Mouse (Mus musculus) midbrain, postnatal 0 days (tissue): ENCODE measurements around the gene Slc25a16. TPM values are rescaled to one million over a fixed set of nuclear protein-coding genes. Genes with fewer than 3 reads are reported as not detected.

Experiments used
- ATAC-seq: fragments of 200-750 bp; cut with Nextera tagmentation; 2 replicates; pipeline ENCODE4 v1.8.0; 2017; ENCODE audit warnings: moderate number of reproducible peaks, mild to moderate bottlenecking, moderate TSS enrichment, moderate library complexity; ENCODE audit not compliant: low FRiP score
- DNase-seq: peaks from one replicate; pipeline ENCODE4 v3.0.0-alpha.2; 2015; ENCODE audit warnings: low spot score
- H3K27ac ChIP-seq: fragments of 300-500 bp; sonication (generic); 2 replicates; pipeline ENCODE4 v1.5.1; 2014; ENCODE audit warnings: low read depth, mild to moderate bottlenecking, low read length, mixed read lengths
- H3K27me3 ChIP-seq: fragments of 300-500 bp; sonication (generic); 2 replicates; pipeline ENCODE4 v1.6.1; 2014; ENCODE audit warnings: low read length, control low read depth, mixed read lengths; ENCODE audit not compliant: insufficient read depth
- H3K36me3 ChIP-seq: fragments of 300-500 bp; sonication (generic); 2 replicates; pipeline ENCODE4 v1.6.1; 2014; ENCODE audit warnings: low read length, control low read depth, mixed read lengths; ENCODE audit not compliant: insufficient read depth
- H3K4me1 ChIP-seq: fragments of 300-500 bp; sonication (generic); 2 replicates; pipeline ENCODE4 v1.6.1; 2014; ENCODE audit warnings: mild to moderate bottlenecking, control low read depth, antibody characterized with exemption, low read length, mixed read lengths; ENCODE audit not compliant: insufficient read depth
- H3K4me2 ChIP-seq: fragments of 300-500 bp; sonication (generic); 2 replicates; pipeline ENCODE4 v1.6.1; 2014; ENCODE audit warnings: low read depth, mild to moderate bottlenecking, low read length, mixed read lengths; ENCODE audit not compliant: poor library complexity, severe bottlenecking
- H3K4me3 ChIP-seq: fragments of 300-500 bp; sonication (generic); 2 replicates; pipeline ENCODE4 v1.5.1; 2014; ENCODE audit warnings: low read depth, mild to moderate bottlenecking, low read length, moderate library complexity
- H3K9ac ChIP-seq: fragments of 300-500 bp; sonication (generic); replicated peaks from 2 replicates; pipeline ENCODE4 v1.6.1; 2014; ENCODE audit warnings: mild to moderate bottlenecking, low read length, moderate library complexity, mixed read lengths; ENCODE audit not compliant: poor library complexity, severe bottlenecking
- H3K9me3 ChIP-seq: fragments of 300-500 bp; sonication (generic); 2 replicates; pipeline ENCODE4 v1.6.1; 2016; ENCODE audit warnings: low read length, control low read depth
- CTCF ChIP-seq: IDR thresholded peaks from 2 replicates; pipeline ENCODE4 v1.5.1; 2016; ENCODE audit warnings: antibody characterized with exemption, mild to moderate bottlenecking
- WGBS: fragments of 180-500 bp; shearing (Covaris S2); extraction: QIAGEN DNeasy Blood & Tissue Kit; methylation state at CpG from one replicate; pipeline ENCODE4 v1.1.7; 2014; 5-methylcytosine and 5-hydroxymethylcytosine counted together
- polyA plus RNA-seq: library from polyadenylated mRNA; unstranded; fragments of >200 nt; fragmentation: Nextera tagmentation; extraction: Ambion mirVana; gene quantifications from 2 replicates; pipeline ENCODE4 v1.2.1, GENCODE M21; 2015
- total RNA-seq: library from RNA; depleted of rRNA; stranded (reverse); fragments of >200 nt; gene quantifications from 2 replicates; pipeline ENCODE4 v1.2.3, GENCODE M21; 2014; rRNA removed

Gene Slc25a16
- total and polyA plus RNA-seq, 2 experiments from 2014 or later, result 13.7 to 19.0 TPM

DNA sequence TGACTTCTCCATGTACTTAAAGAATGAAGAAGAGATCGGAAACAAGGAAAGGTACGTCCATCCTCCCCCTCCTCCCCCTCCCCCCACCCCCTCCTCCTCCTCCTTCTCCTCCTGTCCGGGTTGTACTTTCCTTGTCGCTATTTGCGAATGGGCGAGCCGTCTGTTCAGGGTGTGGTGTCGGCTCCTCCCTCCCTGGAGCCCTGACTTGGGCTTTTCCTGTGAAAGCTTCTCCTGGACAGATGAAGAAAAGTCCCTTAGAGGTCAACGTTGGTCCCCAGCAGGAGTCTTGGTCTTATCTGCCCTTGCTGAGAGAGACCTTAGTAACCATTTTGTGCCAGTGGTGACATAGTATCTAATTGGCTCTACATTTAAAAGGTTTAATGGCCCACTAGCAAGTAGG lies 73.6 kb downstream of the Slc25a16 start:
- no peaks in the 10 kb centered on the region for H3K4me1 ChIP-seq
- no peak for TF ChIP-seq CTCF
- peaks cover 80% of the 10 kb centered on the region for H3K36me3 ChIP-seq
- DNase-seq, result no peak
- no peak overlapping the region for H3K9ac ChIP-seq
- no peak for ATAC-seq
- no peaks in the 10 kb centered on the region for H3K27me3 ChIP-seq
- WGBS, result 88% methylated on average over 6 of the region's 9 CpGs
- no peak overlapping the region for H3K4me3 ChIP-seq
- no peaks in the 10 kb centered on the region for H3K9me3 ChIP-seq
- H3K4me2 ChIP-seq, result no peak overlapping the region
- no peak overlapping the region for H3K27ac ChIP-seq

Other genes with a start within 250 kb of the Slc25a16 start
- gene Stox1, start 194.5 kb upstream of the Slc25a16 start, total RNA-seq, result 6.7 TPM in 2 replicates
- 6.2 and 6.3 TPM in 2 replicates for gene Stox1, start 194.5 kb upstream of the Slc25a16 start, polyA plus RNA-seq
- 49.9 and 70.8 TPM in 2 replicates for gene Ccar1, start 128.3 kb upstream of the Slc25a16 start, total RNA-seq
- gene Ccar1, start 128.3 kb upstream of the Slc25a16 start, polyA plus RNA-seq, result 69.6 and 78.5 TPM in 2 replicates
- gene Tet1, start 11.6 kb upstream of the Slc25a16 start, total RNA-seq, result 29.0 and 40.5 TPM in 2 replicates
- gene Tet1, start 11.6 kb upstream of the Slc25a16 start, polyA plus RNA-seq, result 31.1 and 34.9 TPM in 2 replicates
- 2.0 and 3.5 TPM in 2 replicates for gene Dna2, start 26.4 kb downstream of the Slc25a16 start, total RNA-seq
- 2.6 and 2.7 TPM in 2 replicates for gene Dna2, start 26.4 kb downstream of the Slc25a16 start, polyA plus RNA-seq
- 34.5 and 47.7 TPM in 2 replicates for gene Rufy2, start 59.6 kb downstream of the Slc25a16 start, total RNA-seq
- 60.9 and 65.5 TPM in 2 replicates for gene Rufy2, start 59.6 kb downstream of the Slc25a16 start, polyA plus RNA-seq
- gene Hnrnph3, start 103.6 kb downstream of the Slc25a16 start, total RNA-seq, result 11.0 and 22.5 TPM in 2 replicates
- gene Hnrnph3, start 103.6 kb downstream of the Slc25a16 start, polyA plus RNA-seq, result 70.3 and 78.7 TPM in 2 replicates
- gene Pbld2, start 103.7 kb downstream of the Slc25a16 start, total RNA-seq, result 0.80 TPM in 1 of 2 replicates, not detected in the other
- 0.55 and 1.2 TPM in 2 replicates for gene Pbld2, start 103.7 kb downstream of the Slc25a16 start, polyA plus RNA-seq
- gene Pbld1, start 139.5 kb downstream of the Slc25a16 start, total RNA-seq, result not detected in 2 replicates
- 0.45 and 0.59 TPM in 2 replicates for gene Pbld1, start 139.5 kb downstream of the Slc25a16 start, polyA plus RNA-seq
- 0.99 and 4.4 TPM in 2 replicates for gene Atoh7, start 179.0 kb downstream of the Slc25a16 start, total RNA-seq
- gene Atoh7, start 179.0 kb downstream of the Slc25a16 start, polyA plus RNA-seq, result 4.8 and 6.0 TPM in 2 replicates